In the genomic region with DNA sequence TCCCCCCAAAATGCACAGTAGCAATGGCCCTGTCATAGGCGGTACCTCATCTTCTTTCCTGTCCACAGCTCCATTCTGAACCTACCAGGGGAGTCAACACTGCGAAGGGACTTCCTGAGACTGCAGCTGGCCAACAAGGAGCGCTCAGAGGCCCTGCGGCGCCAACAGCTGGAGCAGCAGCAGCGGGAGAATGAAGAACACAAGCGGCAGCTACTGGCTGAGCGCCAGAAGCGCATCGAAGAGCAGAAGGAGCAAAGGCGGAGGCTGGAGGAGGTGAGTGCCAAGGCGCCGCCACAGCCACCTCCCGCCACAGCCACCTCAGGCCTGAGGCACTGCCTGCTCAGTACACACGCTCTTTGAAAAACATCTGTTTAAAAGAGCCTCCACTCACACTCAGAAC, we compare ENCODE assay signal across 8 mouse cellular contexts.
DNase-seq lines count a peak whose midpoint lies in the region; ATAC-seq and TF ChIP-seq lines count a peak whose summit lies in the region.

No protein-coding gene starts in this region.

- no peaks in the 10 kb centered on the region for H3K27me3 ChIP-seq in hindbrain, embryonic 12.5 days
- H3K27me3 ChIP-seq in limb, embryonic 14.5 days (ENCODE audit: control insufficient read depth, insufficient read depth, low read length) = no peaks in the 10 kb centered on the region
- no peaks in the 10 kb centered on the region for H3K27me3 ChIP-seq in stomach, embryonic 16.5 days (ENCODE audit: control insufficient read depth, insufficient read depth, low read length)

- no peak overlapping the region for H3K4me3 ChIP-seq in hindbrain, embryonic 12.5 days
- H3K4me3 ChIP-seq in limb, embryonic 14.5 days (replicated peaks; ENCODE audit: low read length) = no peak overlapping the region
- no peak overlapping the region for H3K4me3 ChIP-seq in stomach, embryonic 16.5 days (replicated peaks; ENCODE audit: low read length)

- peak overlapping the region; percentile 23; the same call in 1 of the 2 replicates for H3K4me2 ChIP-seq in hindbrain, embryonic 12.5 days (replicated peaks)
- H3K4me2 ChIP-seq in limb, embryonic 14.5 days (replicated peaks; ENCODE audit: low read depth, low read length, severe bottlenecking) = peak overlapping the region; percentile 28
- no peak overlapping the region for H3K4me2 ChIP-seq in stomach, embryonic 16.5 days (ENCODE audit: low read depth, low read length)

- WGBS in hindbrain, embryonic 12.5 days = 34% methylated on average over 15 of the region's 15 CpGs
- 10% methylated on average over 14 of the region's 15 CpGs for WGBS in limb, embryonic 14.5 days
- 29% methylated on average over 15 of the region's 15 CpGs for WGBS in stomach, embryonic 16.5 days

- H3K9me3 ChIP-seq in hindbrain, embryonic 12.5 days (replicated peaks) = no peaks in the 10 kb centered on the region
- H3K9me3 ChIP-seq in limb, embryonic 14.5 days (ENCODE audit: control insufficient read depth, low read length) = no peaks in the 10 kb centered on the region
- H3K9me3 ChIP-seq in stomach, embryonic 16.5 days (replicated peaks; ENCODE audit: control insufficient read depth, low read length) = no peaks in the 10 kb centered on the region

- peak; percentile 52 for ATAC-seq in frontal cortex, adult (ENCODE audit: low TSS enrichment)
- ATAC-seq in hindbrain, embryonic 12.5 days (ENCODE audit: low FRiP score) = no peak
- peak; percentile 56; the same call in 1 of the 2 replicates for ATAC-seq in limb, embryonic 14.5 days (ENCODE audit: low FRiP score, low read depth)
- ATAC-seq in stomach, embryonic 16.5 days (ENCODE audit: insufficient read depth, low FRiP score) = 0 out of 2 replicates have a peak, but pooled peaks have one; percentile 10
- no peak for ATAC-seq in erythroblast, adult 5-6 weeks (replicated peaks; ENCODE audit: low FRiP score, poor library complexity, severe bottlenecking)

- H3K36me3 ChIP-seq in hindbrain, embryonic 12.5 days = peaks cover 11% of the 10 kb centered on the region
- no peaks in the 10 kb centered on the region for H3K36me3 ChIP-seq in limb, embryonic 14.5 days (ENCODE audit: control insufficient read depth, insufficient read depth, low read length)
- H3K36me3 ChIP-seq in stomach, embryonic 16.5 days (ENCODE audit: control insufficient read depth, insufficient read depth, low read length) = no peaks in the 10 kb centered on the region

- peaks cover 6% of the 10 kb centered on the region; the same call in 1 of the 2 replicates for H3K4me1 ChIP-seq in hindbrain, embryonic 12.5 days
- H3K4me1 ChIP-seq in limb, embryonic 14.5 days (ENCODE audit: control insufficient read depth, insufficient read depth, low read length) = no peaks in the 10 kb centered on the region
- H3K4me1 ChIP-seq in stomach, embryonic 16.5 days (ENCODE audit: control insufficient read depth, insufficient read depth, low read length) = 0 out of 2 replicates have a peak, but pooled peaks cover 5% of the 10 kb centered on the region

- TF ChIP-seq POLR2A in limb, embryonic 14.5 days (IDR thresholded peaks at IDR 0.05; ENCODE audit: borderline replicate concordance, extremely low read depth, insufficient read depth, insufficient read length) = no peak

- H3K9ac ChIP-seq in hindbrain, embryonic 12.5 days = no peak overlapping the region
- H3K9ac ChIP-seq in limb, embryonic 14.5 days (ENCODE audit: low read depth, low read length, severe bottlenecking) = no peak overlapping the region
- H3K9ac ChIP-seq in stomach, embryonic 16.5 days (ENCODE audit: low read length) = 0 out of 2 replicates have a peak overlapping the region, but pooled peaks have one; percentile 7

- peak; percentile 10 for DNase-seq in adrenal gland, postnatal 14 days
- DNase-seq in adrenal gland, adult 8-10 months = no peak
- peak; percentile 83 for DNase-seq in brain, adult 2 months (ENCODE audit: low read depth, low spot score)
- DNase-seq in limb, embryonic 14.5 days (ENCODE audit: low spot score) = peak; percentile 63

- H3K27ac ChIP-seq in hindbrain, embryonic 12.5 days = no peak overlapping the region
- no peak overlapping the region for H3K27ac ChIP-seq in limb, embryonic 14.5 days (replicated peaks; ENCODE audit: low read depth, low read length)
- H3K27ac ChIP-seq in stomach, embryonic 16.5 days (ENCODE audit: low read length) = no peak overlapping the region

Comparison
In these comparisons a context has a peak if more than half of its experiments do, and no peak if none do; other contexts are left out.
1. ATAC-seq: peak in frontal cortex, adult (single experiment), limb, embryonic 14.5 days (single experiment) and stomach, embryonic 16.5 days (single experiment); none in hindbrain, embryonic 12.5 days (single experiment) and erythroblast, adult 5-6 weeks (single experiment).